Mouse (Mus musculus) c-Kit-negative CD71-positive TER-119-positive erythroid progenitor cells, embryonic 14.5 days (primary cell): ENCODE measurements around the gene Ly86.

Source experiments
- DNase-seq: peaks from one replicate; pipeline ENCODE4 v3.0.0-alpha.2; 2013; ENCODE audit warnings: low read depth, low spot score

The Ly86 gene

DNA sequence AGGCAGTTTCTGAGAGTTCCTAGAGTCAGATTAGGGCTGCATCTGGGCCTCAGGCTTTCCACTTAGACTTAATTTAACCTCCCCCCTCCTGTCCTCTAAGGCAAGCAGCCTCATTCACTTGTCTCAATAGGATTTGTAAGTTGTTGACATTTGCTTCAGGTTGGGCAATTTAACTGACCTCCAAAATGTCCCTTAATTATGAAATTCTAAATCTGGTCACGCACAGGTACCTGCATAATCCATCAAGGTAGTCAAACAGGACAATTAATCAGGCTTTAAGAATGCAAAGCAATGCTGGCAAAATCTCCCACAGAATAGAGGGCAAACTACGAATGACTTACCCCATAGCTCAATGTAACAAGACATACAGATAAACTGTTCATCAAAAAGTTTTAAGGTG is 8.0 kb downstream of the Ly86 start:
- no peak for DNase-seq

DNA sequence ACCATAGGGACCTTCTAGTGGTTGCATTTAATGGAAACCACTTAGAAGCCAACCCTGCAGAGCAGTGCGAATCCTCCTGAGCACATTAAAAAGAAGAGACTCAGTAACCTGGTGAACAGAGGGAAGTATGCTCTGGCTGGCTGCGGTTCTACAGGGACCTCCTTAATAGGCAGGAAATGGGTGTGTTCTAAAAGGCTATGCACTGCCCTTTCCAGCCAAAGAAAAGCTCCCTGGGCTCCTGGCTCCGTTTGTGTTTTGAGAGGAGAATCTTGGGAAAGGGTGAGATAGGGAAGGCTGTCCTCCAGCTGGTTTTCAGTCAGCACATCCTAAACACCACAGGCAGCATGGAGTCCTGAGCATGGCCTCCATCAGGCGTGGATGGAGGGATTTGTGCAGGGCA is 8.9 kb downstream of the Ly86 start:
- DNase-seq: no peak

DNA sequence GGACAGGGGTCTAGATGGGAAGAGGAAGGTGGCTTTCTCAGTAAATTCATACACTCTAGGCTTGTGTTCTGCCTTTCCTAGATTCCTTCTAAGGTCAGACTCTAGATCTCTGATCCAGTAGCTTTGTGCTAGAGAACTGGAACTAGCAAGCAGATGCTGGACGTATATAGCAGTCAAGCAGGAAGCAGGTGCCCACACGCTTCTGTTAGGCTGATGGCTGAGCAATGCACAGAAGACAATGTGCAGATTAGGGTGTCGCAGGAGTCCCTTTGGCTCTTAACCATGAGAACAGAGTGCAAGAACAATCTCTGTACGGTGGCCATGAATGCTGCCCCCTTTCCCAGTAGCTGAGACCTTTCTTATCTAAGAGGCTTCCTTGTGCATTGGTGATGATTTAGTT is 9.4 kb downstream of the Ly86 start:
- no peak for DNase-seq

DNA sequence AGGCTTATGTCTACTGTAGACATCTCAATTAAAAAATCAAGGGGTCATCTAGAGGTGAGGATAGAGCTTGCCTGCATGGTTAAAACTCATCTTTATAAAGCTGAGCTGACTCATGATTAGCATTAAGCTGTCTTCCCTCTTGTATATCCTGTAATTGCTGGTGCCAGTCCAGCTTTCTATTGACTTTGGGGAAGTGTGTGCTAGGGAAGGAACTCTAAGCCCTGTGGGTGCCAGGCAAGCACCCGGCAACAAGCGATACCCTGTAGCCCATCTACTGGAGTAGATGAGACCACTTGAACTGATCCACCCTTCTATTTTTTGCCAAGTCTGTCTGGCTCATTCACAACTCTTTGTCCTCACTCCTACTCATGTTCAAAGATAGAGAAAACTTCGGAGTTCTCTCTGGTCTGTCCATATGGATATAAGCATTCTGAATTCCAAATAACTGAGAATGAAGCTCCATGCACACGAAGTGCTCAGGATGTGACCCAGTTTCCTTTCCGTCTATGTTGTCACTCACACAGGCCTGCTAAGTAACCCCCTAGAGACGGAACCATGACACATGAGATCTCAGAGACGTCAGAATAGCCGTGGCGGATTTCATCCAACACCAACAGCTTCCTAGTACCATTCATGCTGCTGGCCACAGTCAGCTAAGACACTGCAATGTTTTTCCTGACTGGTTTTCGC is 10.8 kb downstream of the Ly86 start:
- no peak for DNase-seq

DNA sequence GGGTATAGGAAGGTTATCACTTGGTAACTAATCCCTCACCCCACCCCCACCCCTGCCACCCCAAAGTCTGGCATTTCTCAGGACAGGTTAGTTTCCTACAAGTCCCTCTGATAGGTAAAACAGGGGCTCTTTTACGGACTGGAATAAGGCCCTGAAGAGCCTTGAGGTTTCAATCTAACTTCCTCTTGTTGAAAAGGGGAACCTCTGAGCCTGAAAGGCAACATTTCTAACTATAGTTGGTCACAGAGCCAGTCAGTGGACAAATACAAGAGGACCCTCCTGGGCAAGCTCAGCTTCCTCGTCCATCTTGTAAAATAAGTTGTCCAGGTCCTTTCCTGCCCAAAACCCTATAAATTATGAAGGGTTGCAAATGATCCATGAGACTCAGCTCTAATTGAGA is 11.5 kb downstream of the Ly86 start:
- DNase-seq: no peak

DNA sequence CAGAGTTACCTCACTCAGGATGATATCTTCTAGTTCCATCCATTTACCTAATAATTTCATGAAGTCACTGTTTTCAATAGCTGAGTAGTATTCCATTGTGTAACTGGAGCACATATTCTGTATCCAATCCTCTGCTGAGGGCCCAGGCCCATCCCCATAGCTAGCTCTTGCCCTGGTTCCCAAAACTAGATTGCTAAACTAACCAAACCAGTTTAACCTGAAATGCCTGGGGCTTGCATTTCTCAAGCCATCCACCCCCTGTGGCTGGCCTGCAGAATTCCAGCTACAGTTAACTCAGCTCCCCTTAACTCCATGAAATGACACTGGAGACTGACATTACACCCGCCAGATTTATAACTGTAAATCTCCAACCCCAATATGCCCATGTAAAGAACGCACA is 13.1 kb downstream of the Ly86 start:
- DNase-seq: no peak

DNA sequence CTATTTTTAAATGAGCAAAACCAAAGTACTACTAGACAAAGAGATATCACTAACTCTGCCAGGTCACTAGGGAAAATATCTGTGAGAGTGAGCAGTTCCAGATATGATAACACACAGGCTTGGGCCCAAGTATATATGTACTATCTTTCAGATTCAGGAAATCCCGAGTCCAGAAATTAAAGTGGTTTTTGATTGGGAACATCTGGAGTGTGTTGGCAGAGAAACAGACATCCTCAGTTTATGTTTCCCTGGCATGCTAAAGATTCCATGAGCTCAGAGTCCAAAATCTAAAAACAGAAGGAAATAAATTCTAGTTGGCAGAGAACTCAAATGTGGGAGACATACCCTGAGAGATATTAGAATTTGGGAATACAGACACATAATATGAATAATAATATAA is 16.2 kb downstream of the Ly86 start:
- DNase-seq: no peak

DNA sequence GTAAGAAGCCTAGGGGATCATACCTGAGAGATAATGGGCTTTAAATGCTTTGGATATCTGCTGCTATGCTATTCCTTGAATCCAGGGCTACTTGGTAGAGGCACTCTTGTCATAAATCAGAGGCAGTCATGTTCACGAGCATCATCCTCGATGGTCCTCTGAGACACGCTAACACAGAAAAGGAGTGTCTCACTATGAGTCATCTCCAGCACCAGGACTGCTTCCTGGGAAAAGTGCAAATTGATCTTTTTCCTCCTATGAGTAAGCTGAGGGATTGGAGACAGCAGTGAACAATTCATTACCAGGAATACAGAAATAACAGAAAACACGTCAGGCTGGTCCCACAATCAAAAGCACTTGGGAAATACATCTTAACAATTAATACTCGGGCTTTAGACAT is 19.3 kb downstream of the Ly86 start:
- DNase-seq: no peak

DNA sequence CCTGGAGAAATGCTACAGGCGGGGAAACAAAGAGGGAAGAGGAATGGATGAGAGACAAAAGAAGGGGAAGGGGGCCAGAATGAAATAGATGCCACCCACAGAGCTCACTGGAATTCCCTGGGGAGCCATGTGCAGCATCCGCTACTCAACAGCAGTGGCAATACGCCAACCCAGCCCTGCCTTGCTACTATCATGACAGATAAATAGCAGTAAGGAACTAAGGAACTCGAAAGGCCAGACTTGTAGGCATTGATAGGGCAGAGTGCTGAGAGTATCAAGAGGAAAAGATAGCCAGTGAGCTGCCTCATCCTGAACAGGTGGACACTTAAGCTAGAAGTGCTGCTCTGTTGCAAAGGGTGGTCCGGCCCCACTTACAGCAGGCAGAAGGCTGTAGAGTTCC is 31.4 kb downstream of the Ly86 start:
- no peak for DNase-seq

DNA sequence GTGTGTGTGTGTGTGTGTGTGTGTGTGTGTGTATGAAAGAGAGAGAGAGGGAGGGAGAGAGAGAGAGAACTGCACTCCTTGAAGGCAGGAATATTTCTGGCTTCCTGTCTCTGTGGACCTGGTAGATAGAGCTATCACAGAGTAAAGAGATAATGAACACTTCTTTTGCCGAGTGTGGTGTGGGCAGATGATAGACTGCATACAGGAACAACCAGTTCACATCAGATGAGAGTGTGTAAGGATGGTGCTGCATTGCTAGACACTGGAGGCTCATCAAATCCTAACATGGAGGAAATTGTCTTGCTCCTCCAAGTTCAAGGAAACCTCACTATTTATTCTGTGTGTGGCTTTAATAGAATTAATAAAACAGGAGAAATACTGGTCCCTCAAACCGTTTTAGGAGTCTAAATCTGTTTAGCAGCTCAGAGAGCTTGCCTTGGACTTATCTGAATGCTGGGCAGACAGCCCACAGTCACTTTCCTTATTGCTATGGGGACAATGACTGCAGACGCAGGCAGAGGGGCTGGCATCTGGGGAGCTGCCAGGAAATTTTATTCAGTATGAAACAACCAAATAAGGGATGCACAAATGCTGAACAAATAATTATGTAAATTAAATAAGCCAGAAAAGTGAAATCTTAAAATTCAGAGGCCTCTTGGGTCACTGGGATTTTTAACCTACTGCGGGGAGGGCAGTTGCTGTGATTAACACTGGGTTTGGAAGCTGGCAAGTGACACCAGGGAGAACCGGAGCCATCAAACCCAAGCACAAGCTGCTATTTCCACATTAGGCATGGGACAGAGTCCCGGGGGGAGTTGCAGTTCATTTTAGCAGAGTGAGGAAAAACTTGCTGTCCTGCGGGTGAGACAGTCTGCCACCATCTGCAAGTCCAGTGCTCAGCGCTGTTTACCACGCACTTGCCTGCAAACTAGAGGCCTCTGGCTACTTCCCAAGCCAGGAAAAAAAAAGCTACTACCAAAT is 43.5 kb downstream of the Ly86 start:
- no peak for DNase-seq

DNA sequence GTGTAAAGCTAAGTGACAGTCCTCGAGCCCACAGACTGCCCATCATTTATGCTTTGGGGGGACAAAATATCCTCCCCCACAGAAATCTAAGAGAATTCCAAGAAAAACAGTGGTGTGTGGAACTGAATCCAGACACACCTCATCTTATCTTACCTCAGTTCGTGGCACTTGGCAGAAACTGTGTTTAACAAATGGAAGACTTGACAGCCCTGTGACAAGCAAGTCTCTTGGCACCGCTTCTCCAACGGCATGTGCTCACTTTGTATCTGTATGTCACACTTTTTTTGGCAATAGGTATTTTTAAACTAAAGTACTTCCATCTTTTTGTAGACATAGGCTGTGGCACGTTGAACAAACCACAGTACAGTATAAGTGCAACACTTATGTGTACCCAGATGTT is 44.3 kb downstream of the Ly86 start:
- DNase-seq: no peak

DNA sequence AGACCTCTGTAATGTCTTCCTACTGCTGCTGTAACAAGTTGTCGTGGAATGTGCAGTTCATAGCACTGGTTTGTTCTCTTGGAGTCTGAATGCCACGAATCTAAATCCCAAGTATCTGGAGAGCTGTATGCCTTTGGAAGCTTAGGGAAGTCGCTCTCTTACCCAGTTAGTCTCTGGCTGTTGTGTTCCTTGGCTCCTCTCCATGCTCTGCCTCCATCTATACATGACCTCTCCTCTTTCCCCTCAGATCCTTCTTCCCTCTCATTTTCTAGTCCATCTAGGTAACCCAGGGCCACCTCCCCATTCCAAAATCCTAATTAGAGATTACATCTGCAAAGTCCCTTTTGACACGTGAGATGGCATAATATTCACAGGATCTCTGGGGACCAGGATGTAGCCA is 53.8 kb downstream of the Ly86 start:
- no peak for DNase-seq

DNA sequence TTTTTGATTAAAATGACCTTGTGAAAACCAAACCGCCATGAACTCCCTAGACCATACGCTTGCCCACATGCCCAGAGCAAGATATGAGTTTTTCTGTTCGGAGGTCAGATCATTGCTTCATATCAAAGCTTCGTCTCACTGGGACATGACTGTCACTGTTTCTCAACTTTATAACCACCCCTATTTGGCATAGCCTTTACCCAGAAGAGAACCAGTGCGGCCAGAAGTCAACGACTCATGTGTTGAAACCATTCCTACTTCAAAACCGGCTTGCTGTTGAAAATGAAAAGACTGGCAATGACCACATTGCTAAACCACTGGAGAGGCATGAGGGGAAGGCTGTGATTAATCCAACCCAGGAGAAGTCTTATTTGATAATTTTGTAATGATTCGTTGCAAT is 54.3 kb downstream of the Ly86 start:
- no peak for DNase-seq

DNA sequence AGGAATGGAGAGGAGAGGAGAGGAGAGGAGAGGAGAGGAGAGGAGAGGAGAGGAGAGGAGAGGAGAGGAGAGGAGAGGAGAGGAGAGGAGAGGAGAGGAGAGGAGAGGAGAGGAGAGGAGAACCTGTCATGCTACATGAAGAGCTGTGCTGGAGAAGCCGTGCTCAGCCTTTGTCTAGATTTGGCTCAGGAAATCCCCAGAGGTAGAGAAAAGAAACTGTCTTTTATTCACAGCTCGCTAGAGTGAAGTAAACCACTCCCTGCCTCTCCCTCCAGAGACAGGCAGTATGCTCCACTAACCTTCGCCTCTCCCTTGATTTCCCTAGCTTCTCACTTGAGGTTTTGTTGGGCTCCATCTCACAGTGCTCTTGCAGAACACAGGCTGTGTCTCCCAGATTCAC is 57.4 kb downstream of the Ly86 start:
- no peak for DNase-seq

DNA sequence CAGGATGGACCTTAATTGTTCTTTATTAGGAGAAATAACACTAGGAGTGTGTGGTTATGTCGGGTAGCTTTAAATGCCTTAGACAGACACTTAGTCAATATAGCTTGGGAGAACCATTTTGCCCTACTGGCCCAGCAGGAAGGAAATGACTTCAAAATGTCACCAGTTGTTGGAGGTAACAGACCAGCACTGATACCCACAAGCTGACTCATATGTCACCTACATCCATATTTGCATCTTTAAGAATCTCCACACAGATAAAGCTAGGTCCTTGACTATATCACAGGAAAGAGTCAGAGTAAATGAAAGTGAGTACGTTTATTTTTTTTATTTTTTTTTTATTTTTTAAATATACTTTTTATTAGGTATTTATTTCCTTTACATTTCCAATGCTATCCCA is 58.7 kb downstream of the Ly86 start:
- DNase-seq: no peak

DNA sequence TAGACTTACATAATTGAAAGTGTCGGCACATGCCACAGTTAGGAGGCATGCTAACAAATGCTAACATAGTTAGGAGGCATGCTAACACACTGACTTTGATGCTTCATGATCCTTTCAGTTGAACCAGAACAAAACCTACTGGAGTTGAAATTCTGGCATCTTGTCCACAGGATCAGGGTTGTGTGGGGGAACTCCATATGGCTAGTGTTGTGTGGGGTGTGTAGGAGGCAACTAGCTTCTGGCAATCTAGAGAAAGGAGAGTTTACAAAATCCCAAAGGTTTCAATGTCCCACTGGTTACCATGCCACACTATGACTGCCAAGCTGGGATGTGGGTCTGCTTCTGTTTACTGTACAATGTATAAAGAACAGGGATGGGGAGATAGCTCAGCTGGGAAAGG is 70.7 kb downstream of the Ly86 start:
- no peak for DNase-seq

DNA sequence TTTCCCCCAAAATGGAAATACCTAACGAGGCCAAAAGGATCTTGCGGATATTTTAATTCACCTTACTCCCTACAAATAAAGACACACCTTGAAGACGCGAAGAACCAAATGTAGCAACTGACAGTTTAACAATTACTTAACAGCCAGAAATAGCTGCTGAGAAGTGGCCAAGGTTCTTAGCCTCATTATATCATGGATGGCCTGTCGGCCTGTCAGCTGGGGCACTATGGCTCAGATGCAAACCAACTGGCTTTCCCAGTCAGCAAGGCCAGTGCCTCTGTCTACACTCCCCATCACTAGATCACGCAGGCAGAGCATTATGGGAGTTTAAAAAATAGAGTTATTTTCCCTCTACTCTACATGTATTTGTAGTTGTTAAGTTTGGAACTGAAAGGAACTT is 78.4 kb downstream of the Ly86 start:
- DNase-seq: no peak

DNA sequence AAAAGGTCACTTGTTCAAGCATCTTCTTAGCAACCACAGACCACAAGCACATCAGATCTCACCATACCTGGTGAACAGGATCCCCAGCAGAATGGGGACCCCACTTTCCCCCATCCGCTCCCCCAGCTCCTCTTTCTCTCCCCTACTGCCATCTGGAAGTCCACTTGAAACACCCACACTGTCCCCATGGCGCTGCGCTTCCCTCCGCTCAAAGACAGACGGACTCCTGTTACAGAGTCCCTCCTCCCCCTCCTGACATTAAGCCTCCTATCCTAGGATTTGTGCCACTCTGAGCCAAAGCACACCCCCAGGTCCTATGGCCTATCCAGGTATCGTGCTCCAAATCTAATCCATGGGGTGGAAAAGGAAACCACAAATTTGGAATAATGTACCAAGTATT is 79.9 kb downstream of the Ly86 start:
- DNase-seq: no peak

DNA sequence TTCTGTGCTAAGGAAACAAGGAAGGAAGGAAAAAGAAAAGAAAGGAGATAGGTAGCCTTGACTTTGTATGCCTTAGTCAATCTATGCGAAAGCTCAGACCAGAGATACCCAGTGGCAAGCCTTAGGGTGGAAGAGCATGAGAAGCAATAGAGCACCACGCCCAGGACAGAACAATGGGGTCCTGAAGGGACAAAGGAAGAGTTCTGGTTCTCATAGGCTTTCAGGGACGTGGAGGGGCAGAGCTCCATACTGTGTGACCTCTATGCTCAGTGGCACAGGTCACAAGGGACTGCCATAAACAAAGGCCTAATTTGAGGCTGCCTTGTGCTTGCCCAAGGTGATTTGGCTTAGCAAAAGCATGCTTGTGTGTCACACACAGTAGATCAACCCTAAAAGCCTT is 80.4 kb downstream of the Ly86 start:
- no peak for DNase-seq

DNA sequence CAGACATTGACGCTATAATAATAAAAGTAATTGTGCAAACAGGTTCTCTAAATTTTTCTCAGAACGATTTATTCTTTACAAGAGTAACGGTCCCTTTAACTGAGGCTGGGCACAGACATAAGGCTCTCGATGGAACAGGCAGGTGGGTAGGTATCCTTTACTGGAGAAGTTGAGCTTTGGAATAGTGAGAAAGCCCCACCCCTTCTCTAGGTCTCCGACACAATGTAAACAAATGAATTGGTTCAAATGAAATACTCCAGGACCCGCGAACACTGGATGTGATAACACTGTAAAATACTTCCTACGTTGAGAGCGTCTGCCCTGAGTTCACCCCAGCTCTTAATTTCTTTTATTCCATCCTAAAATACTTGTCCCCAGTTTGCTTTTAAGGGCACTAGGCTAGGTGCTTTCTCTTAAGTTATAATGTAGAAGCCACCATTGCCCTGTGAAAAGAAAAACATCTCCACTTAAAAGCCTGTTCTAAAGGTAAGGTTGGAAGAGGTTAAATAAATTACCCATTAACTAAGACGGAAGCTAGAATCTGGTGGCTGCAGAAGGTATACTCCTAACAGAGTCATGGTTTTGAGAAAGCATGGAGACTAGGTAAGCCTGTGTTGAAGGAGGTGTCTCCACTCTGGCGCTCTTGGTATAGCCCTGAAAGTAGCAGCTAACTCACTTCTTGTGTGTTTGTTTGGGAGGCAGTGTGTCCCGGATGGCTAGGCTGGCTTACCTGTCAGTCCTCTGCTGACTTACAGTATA is 81.7 kb downstream of the Ly86 start:
- DNase-seq: no peak

DNA sequence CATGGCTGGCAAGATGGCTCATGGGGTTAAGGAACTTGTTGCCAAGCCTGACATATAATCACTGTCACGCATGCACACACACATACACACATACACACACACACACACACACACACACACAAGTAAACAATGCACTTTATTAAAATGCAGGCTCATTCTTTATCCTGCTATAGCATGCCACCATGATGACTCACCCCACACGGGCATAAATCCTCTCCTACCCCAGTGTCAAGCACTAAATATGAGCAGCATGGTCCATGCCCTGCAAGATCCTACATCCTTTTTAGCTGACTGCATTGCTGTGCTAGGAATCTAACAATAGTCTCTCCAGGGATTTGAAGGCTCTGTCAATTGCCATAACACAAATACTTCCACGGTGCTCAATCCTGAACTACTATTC is 83.5 kb downstream of the Ly86 start:
- no peak for DNase-seq

DNA sequence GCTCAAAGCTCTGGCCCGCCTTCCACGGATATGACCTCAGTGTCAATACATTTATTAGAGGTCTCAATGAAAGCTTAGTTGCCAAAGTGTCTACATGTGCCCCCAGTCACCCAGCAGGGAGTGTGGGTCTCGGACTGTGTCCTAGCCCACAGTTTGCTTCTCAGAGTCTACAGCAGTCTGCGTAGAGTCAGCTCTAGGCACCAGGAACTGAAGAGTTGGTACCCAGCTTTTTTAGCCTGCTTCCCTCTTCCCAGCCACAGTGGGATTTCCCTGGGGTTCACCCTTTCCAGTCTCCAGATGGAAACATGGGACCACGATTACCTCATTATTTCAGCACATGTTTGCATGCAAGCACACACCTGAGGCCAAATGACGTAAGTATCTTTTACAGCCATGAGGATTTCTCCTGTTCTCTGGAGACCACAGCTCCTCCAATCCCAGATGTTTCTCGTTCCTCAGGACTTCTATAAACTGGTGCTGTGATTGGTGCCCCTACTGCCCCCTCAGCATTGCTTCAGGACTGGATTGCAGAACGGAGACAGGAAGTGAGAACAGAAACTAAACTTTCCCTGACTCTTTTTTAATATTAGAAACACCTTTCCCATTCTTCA is 84.8 kb downstream of the Ly86 start:
- DNase-seq: no peak
